Mouse (Mus musculus): ENCODE data around the gene Gp1bb. TPM values are rescaled to one million over a fixed set of nuclear protein-coding genes. Genes with fewer than 3 reads are reported as not detected.

Gene Gp1bb
- total RNA-seq (2021), result 1 to 10 TPM; 1.0 to 1.4 TPM
- long read RNA-seq, experiment 1, transcript Gp1bb-201 (1 exons, 2,085 nt), result major isoform, 31 of 31 reads
- long read RNA-seq, experiment 1, partial matches to known transcripts, result 0 of 31 reads
- long read RNA-seq, experiment 1, other reads (novel, unspliced or antisense), result 0 of 31 reads
- long read RNA-seq, experiment 2, transcript Gp1bb-201 (1 exons, 2,085 nt), result major isoform, 26 of 26 reads
- long read RNA-seq, experiment 2, partial matches to known transcripts, result 0 of 26 reads
- long read RNA-seq, experiment 2, other reads (novel, unspliced or antisense), result 0 of 26 reads

GRCm38 (mm10) chr16:18622019-18622418 lies at the start of gene Gp1bb:
TSS of gene Gp1bb (minus strand) at chr16:18622403.
- Histone ChIP-seq H3K27ac (peak within 1 kb of the TSS; percentile 91), H3K4me3 (peak within 1 kb of the TSS; percentile 46)
- DNase-seq (ENCODE audit: low spot score in 2 of 2), result no peak
- no peak for TF ChIP-seq CTCF (conservative IDR thresholded peaks at IDR 0.05)

- TF ChIP-seq CTCF (conservative IDR thresholded peaks at IDR 0.05), result no peak
- no peak for DNase-seq (ENCODE audit: low spot score in 2 of 2)
- Histone ChIP-seq H3K27ac (no peak overlapping the region), H3K4me3 (no peak overlapping the region)
Measured at GRCm38 (mm10) chr16:18669914-18670313, 47.7 kb upstream of the Gp1bb start.

DNA sequence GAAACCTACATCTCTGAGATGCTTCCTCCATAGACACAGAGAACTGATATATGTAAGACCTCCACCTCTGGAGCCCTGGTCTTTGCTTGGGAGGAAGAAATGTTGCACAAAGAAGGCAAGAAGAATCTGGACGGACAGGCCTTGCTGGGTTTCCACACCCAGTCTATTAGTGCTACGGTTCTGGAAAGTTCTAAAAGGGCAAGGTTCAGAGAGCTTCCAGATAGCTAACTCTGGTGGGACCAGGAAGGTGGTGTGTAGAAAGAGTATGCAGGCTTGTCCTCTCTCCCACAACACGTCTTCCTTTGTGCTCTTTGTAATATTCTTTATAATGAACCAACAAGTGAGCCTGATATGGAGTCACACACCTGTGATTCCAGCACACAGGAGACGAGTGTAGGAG lies 36.4 kb upstream of the Gp1bb start:
- H3K4me3 ChIP-seq, result no peak overlapping the region
- no peak for TF ChIP-seq CTCF (conservative IDR thresholded peaks at IDR 0.05)
- H3K27ac ChIP-seq, result no peak overlapping the region
- DNase-seq (ENCODE audit: low spot score in 2 of 2), result no peak

DNA sequence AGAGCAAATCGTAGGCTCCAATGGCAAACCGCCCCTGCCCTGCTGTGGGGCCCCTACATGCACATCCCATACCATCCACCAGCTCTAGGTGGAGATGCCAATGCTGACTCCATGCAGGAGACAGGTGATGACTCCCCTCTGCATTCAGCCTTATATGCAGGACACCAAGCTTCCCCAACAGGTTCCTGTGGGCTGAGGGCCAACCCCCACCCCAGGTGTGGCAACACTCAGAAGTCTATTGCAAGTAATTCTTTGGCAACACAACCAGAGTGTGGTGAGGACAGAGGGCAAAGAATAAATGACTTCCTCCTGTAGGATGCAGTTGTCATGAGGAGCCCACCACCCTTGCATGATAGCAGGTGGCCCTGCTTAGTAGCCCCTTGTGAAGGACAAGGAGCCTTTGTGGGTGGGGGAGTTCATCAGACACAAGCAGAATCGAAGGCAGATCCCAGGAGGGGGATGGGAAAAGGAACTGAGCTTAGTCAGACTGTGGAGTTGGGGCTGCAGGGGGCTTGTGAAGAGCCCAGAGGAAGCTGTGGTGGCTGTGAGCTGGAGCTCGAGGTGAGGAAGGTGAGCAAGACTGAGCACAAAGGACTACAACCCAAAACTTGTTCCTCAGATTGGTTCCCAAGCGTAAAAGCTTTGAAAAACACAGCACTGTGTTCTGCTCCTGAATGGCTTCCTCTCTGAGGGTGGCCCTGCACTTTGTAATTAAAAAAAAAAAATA lies 33.3 kb upstream of the Gp1bb start:
- no peak overlapping the region for H3K4me3 ChIP-seq
- no peak for DNase-seq (ENCODE audit: low spot score in 2 of 2)
- H3K27ac ChIP-seq, result no peak overlapping the region
- no peak for TF ChIP-seq CTCF (conservative IDR thresholded peaks at IDR 0.05)

- no peak for DNase-seq (ENCODE audit: low spot score in 2 of 2)
- peak; percentile 13; the same call in 1 of the 2 replicates for TF ChIP-seq CTCF (conservative IDR thresholded peaks at IDR 0.05)
- Histone ChIP-seq H3K4me3 (no peak overlapping the region), H3K27ac (no peak overlapping the region)
Measured at GRCm38 (mm10) chr16:18653290-18654160, 31.3 kb upstream of the Gp1bb start.

GRCm38 (mm10) chr16:18649126-18649525 lies 26.9 kb upstream of the Gp1bb start:
- H3K4me3 ChIP-seq, result no peak overlapping the region
- DNase-seq (ENCODE audit: low spot score in 2 of 2), result no peak
- no peak for TF ChIP-seq CTCF (conservative IDR thresholded peaks at IDR 0.05)

DNA sequence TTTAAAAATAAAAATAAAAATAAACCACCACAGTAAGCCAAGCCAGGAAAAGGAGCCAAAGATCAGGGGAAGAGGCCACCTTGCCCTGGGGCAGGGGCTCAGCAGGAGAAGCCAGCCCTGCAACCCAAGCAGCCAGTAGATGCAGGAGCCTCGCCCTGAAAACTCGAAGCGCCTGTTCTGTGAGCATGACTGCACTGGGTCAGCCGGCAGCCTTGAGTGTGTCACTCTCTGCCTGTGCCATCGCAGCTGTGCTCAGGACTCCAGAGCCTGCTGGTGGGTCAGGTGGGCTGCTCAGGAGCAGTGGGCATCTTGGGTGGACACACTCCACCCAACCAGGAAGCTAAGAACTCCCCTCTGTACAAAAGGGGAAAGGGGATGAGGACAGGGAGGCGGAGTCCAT lies 23.1 kb upstream of the Gp1bb start:
- Histone ChIP-seq H3K4me3 (no peak overlapping the region), H3K27ac (no peak overlapping the region)
- no peak for DNase-seq (ENCODE audit: low spot score in 2 of 2)
- TF ChIP-seq CTCF (conservative IDR thresholded peaks at IDR 0.05), result no peak

More at GRCm38 (mm10) chr16:18649126-18649525, 26.9 kb upstream of the Gp1bb start:
- no peak overlapping the region for H3K27ac ChIP-seq

DNA sequence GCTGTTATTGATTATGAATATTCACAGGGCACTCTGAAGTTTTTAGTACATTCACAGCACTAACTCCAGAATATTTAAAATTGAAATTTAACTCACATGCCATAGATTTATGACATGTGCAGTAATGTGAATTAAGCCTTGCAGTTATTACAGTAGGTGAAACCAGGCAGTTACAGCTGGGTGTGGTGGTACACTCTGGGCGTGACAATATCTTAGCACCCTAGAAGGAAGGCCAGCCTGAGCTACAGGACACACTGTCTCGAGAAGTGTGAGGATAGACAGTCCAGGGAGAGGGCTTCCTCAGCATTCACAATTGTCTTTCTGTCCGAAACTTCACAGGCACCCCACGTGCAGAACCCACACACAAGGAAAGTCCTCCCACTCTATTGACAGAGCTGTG lies 22.3 kb upstream of the Gp1bb start:
- TF ChIP-seq CTCF (conservative IDR thresholded peaks at IDR 0.05), result no peak
- DNase-seq (ENCODE audit: low spot score in 2 of 2), result no peak
- no peak overlapping the region for H3K27ac ChIP-seq
- H3K4me3 ChIP-seq, result no peak overlapping the region

DNA sequence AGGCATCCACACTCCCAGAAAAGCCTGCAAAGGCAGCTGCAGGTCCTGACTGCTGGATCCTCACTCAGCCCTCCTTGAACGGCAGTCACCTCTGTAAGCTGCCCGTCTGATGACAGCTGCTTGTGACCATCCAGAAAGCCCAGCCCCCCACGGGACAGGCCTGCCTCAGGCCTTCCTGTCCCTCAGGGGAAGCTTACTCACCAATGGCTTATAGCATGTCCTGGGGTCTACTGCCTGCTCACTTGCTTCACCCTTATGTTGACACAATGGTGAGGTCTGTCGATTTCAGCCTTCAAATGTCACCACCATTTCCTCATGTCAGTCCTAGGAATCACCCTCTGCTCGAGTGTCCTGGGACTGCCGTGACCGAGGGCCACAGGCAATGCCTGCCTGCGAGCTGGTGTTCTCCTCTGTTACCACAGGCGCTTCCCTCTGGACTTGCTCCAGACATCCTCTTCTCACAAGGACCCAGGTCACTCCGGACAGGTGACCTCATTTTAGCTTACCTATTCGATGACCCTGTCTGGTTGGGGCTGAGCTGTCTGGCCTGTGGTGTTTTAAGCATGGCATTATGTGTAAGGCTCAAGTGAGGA lies 21.3 kb upstream of the Gp1bb start:
- no peak overlapping the region for H3K27ac ChIP-seq
- no peak overlapping the region for H3K4me3 ChIP-seq
- no peak for DNase-seq (ENCODE audit: low spot score in 2 of 2)
- TF ChIP-seq CTCF (conservative IDR thresholded peaks at IDR 0.05), result no peak

GRCm38 (mm10) chr16:18642897-18643296 lies 20.7 kb upstream of the Gp1bb start:
- Histone ChIP-seq H3K27ac (no peak overlapping the region), H3K4me3 (no peak overlapping the region)
- TF ChIP-seq CTCF (conservative IDR thresholded peaks at IDR 0.05), result no peak
- DNase-seq (ENCODE audit: low spot score in 2 of 2), result no peak

- H3K27ac ChIP-seq, result no peak overlapping the region
- no peak overlapping the region for H3K4me3 ChIP-seq
- TF ChIP-seq CTCF (conservative IDR thresholded peaks at IDR 0.05), result no peak
- DNase-seq (ENCODE audit: low spot score in 2 of 2), result no peak
Measured at GRCm38 (mm10) chr16:18642291-18642690, 20.1 kb upstream of the Gp1bb start.

DNA sequence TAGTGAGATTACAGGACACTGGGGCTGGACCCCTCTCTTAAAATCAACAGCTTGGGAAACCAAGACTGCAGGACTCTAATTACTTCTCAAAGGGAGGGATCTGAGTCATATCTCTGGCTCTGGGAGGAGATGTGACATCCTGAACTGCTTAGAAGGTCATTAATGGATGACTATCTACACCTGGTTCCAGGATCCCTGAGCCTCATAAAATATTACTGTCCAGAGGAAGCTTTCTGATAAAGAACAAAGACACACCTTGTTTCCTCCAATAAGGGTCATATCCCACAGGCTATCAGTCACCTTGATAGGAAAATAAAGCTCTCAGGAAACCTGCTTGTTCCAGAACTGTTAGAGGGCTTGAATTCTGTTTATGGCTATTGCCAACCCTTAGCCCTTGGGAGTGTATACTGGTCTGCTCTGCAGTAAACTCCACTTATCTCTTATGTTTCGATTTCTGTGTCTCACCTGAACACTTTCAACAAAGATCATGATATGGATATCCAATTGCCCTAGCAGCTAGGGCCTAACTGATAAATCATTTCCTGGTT lies 17.3 kb upstream of the Gp1bb start:
- DNase-seq (ENCODE audit: low spot score in 2 of 2), result no peak
- no peak overlapping the region for H3K4me3 ChIP-seq
- H3K27ac ChIP-seq, result no peak overlapping the region
- TF ChIP-seq CTCF (conservative IDR thresholded peaks at IDR 0.05), result no peak

All from layer of hippocampus, adult 2 months (tissue).